Mouse (Mus musculus): ENCODE results near the gene Ubac2. TPM values are rescaled to one million over a fixed set of nuclear protein-coding genes. Genes with fewer than 3 reads are reported as not detected.

Gene Ubac2
- total RNA-seq, 1 experiment, result 41.5 TPM

- 0 out of 4 replicates have a peak, but pooled peaks cover 0 to 2% of the 10 kb centered on the region in 2 experiments for H3K4me1 ChIP-seq (ENCODE audit: control insufficient read depth in 2 of 2, insufficient read depth in 2 of 2, low read length in 2 of 2, poor library complexity in 1 of 2)
- H3K9me3 ChIP-seq (ENCODE audit: control insufficient read depth, insufficient read depth, low read depth, low read length), result no peaks in the 10 kb centered on the region
- no peak overlapping the region for H3K4me3 ChIP-seq (ENCODE audit: insufficient read depth in 1 of 2, low read depth in 1 of 2, low read length in 2 of 2, poor library complexity in 1 of 2, severe bottlenecking in 1 of 2)
- no peak for DNase-seq (ENCODE audit: low read depth, low spot score)
- H3K9ac ChIP-seq (ENCODE audit: insufficient read depth, low read depth, low read length, poor library complexity, severe bottlenecking), result no peak overlapping the region
- no peak overlapping the region for H3K27ac ChIP-seq (ENCODE audit: insufficient read depth, low read depth, low read length, poor library complexity, severe bottlenecking)
- TF ChIP-seq MAFK (IDR thresholded peaks at IDR 0.05; ENCODE audit: insufficient read depth, low read depth, low read length) (no peak), CHD2 (IDR thresholded peaks at IDR 0.05; ENCODE audit: low read depth, low read length) (no peak), ZNF384 (IDR thresholded peaks at IDR 0.05; ENCODE audit: low read depth, low read length) (no peak), HCFC1 (IDR thresholded peaks at IDR 0.05; ENCODE audit: borderline replicate concordance, insufficient read depth, low read length) (no peak), ZC3H11A (IDR thresholded peaks at IDR 0.05; ENCODE audit: borderline replicate concordance, low read depth, low read length) (no peak)
- no peaks in the 10 kb centered on the region for H3K36me3 ChIP-seq (ENCODE audit: control insufficient read depth, insufficient read depth, low read length, poor library complexity, severe bottlenecking)
- in situ Hi-C loops (cut with MboI; ENCODE audit: low sequenced_read_pairs in 2 of 2, unreplicated experiment in 2 of 2), result no loop called here
Measured at GRCm38 (mm10) chr14:121963942-121964335, 85.5 kb downstream of the Ubac2 start.

- no peak for DNase-seq (ENCODE audit: low read depth, low spot score)
- 0 out of 4 replicates have a peak, but pooled peaks cover 0 to 2% of the 10 kb centered on the region in 2 experiments for H3K4me1 ChIP-seq (ENCODE audit: control insufficient read depth in 2 of 2, insufficient read depth in 2 of 2, low read length in 2 of 2, poor library complexity in 1 of 2)
- TF ChIP-seq MAFK (IDR thresholded peaks at IDR 0.05; ENCODE audit: insufficient read depth, low read depth, low read length), result no peak
- no peak for TF ChIP-seq ZC3H11A (IDR thresholded peaks at IDR 0.05; ENCODE audit: borderline replicate concordance, low read depth, low read length)
- TF ChIP-seq HCFC1 (IDR thresholded peaks at IDR 0.05; ENCODE audit: borderline replicate concordance, insufficient read depth, low read length), result no peak
- no peak for TF ChIP-seq ZNF384 (IDR thresholded peaks at IDR 0.05; ENCODE audit: low read depth, low read length)
- TF ChIP-seq CHD2 (IDR thresholded peaks at IDR 0.05; ENCODE audit: low read depth, low read length), result no peak
Measured at GRCm38 (mm10) chr14:121964990-121965389, 86.6 kb downstream of the Ubac2 start, which contains the start of gene Gpr183. Gpr183 (minus strand) TSS chr14:121965195.

GRCm38 (mm10) chr14:121965461-121965860 lies 87.0 kb downstream of the Ubac2 start:
- in situ Hi-C loops (cut with MboI; ENCODE audit: low sequenced_read_pairs in 2 of 2, unreplicated experiment in 2 of 2), result no loop called here
- H3K4me1 ChIP-seq (ENCODE audit: control insufficient read depth in 2 of 2, insufficient read depth in 2 of 2, low read length in 2 of 2, poor library complexity in 1 of 2), result 0 out of 4 replicates have a peak, but pooled peaks cover 0 to 2% of the 10 kb centered on the region in 2 experiments
- no peak overlapping the region for H3K4me3 ChIP-seq (ENCODE audit: insufficient read depth in 1 of 2, low read depth in 1 of 2, low read length in 2 of 2, poor library complexity in 1 of 2, severe bottlenecking in 1 of 2)
- H3K27ac ChIP-seq (ENCODE audit: insufficient read depth, low read depth, low read length, poor library complexity, severe bottlenecking), result no peak overlapping the region
- TF ChIP-seq HCFC1 (IDR thresholded peaks at IDR 0.05; ENCODE audit: borderline replicate concordance, insufficient read depth, low read length) (no peak), ZC3H11A (IDR thresholded peaks at IDR 0.05; ENCODE audit: borderline replicate concordance, low read depth, low read length) (no peak), ZNF384 (IDR thresholded peaks at IDR 0.05; ENCODE audit: low read depth, low read length) (no peak), MAFK (IDR thresholded peaks at IDR 0.05; ENCODE audit: insufficient read depth, low read depth, low read length) (no peak), CHD2 (IDR thresholded peaks at IDR 0.05; ENCODE audit: low read depth, low read length) (no peak)
- H3K36me3 ChIP-seq (ENCODE audit: control insufficient read depth, insufficient read depth, low read length, poor library complexity, severe bottlenecking), result no peaks in the 10 kb centered on the region
- no peak for DNase-seq (ENCODE audit: low read depth, low spot score)
- no peak overlapping the region for H3K9ac ChIP-seq (ENCODE audit: insufficient read depth, low read depth, low read length, poor library complexity, severe bottlenecking)
- H3K9me3 ChIP-seq (ENCODE audit: control insufficient read depth, insufficient read depth, low read depth, low read length), result no peaks in the 10 kb centered on the region

More at GRCm38 (mm10) chr14:121964990-121965389, 86.6 kb downstream of the Ubac2 start, which contains the start of gene Gpr183:
- H3K9ac ChIP-seq (ENCODE audit: insufficient read depth, low read depth, low read length, poor library complexity, severe bottlenecking), result no peak within 1 kb of the TSS
- in situ Hi-C loops (cut with MboI; ENCODE audit: low sequenced_read_pairs in 2 of 2, unreplicated experiment in 2 of 2), result no loop called here
- no peak within 1 kb of the TSS for H3K4me3 ChIP-seq (ENCODE audit: insufficient read depth in 1 of 2, low read depth in 1 of 2, low read length in 2 of 2, poor library complexity in 1 of 2, severe bottlenecking in 1 of 2)
- no peak within 1 kb of the TSS for H3K27ac ChIP-seq (ENCODE audit: insufficient read depth, low read depth, low read length, poor library complexity, severe bottlenecking)
- no peaks in the 10 kb centered on the region for H3K9me3 ChIP-seq (ENCODE audit: control insufficient read depth, insufficient read depth, low read depth, low read length)
- no peaks in the 10 kb centered on the region for H3K36me3 ChIP-seq (ENCODE audit: control insufficient read depth, insufficient read depth, low read length, poor library complexity, severe bottlenecking)

GRCm38 (mm10) chr14:121967095-121967494 lies 88.7 kb downstream of the Ubac2 start:
- in situ Hi-C loops (cut with MboI; ENCODE audit: low sequenced_read_pairs in 2 of 2, unreplicated experiment in 2 of 2), result no loop called here

More at GRCm38 (mm10) chr14:121967095-121967494, 88.7 kb downstream of the Ubac2 start:
- no peak overlapping the region for H3K27ac ChIP-seq (ENCODE audit: insufficient read depth, low read depth, low read length, poor library complexity, severe bottlenecking)
- TF ChIP-seq CHD2 (IDR thresholded peaks at IDR 0.05; ENCODE audit: low read depth, low read length) (no peak), MAFK (IDR thresholded peaks at IDR 0.05; ENCODE audit: insufficient read depth, low read depth, low read length) (no peak), ZC3H11A (IDR thresholded peaks at IDR 0.05; ENCODE audit: borderline replicate concordance, low read depth, low read length) (no peak), HCFC1 (IDR thresholded peaks at IDR 0.05; ENCODE audit: borderline replicate concordance, insufficient read depth, low read length) (no peak), ZNF384 (IDR thresholded peaks at IDR 0.05; ENCODE audit: low read depth, low read length) (no peak)
- no peak for DNase-seq (ENCODE audit: low read depth, low spot score)
- H3K4me1 ChIP-seq (ENCODE audit: control insufficient read depth in 2 of 2, insufficient read depth in 2 of 2, low read length in 2 of 2, poor library complexity in 1 of 2), result no peaks in the 10 kb centered on the region
- no peak overlapping the region for H3K4me3 ChIP-seq (ENCODE audit: insufficient read depth in 1 of 2, low read depth in 1 of 2, low read length in 2 of 2, poor library complexity in 1 of 2, severe bottlenecking in 1 of 2)
- no peak overlapping the region for H3K9ac ChIP-seq (ENCODE audit: insufficient read depth, low read depth, low read length, poor library complexity, severe bottlenecking)
- no peaks in the 10 kb centered on the region for H3K36me3 ChIP-seq (ENCODE audit: control insufficient read depth, insufficient read depth, low read length, poor library complexity, severe bottlenecking)
- H3K9me3 ChIP-seq (ENCODE audit: control insufficient read depth, insufficient read depth, low read depth, low read length), result no peaks in the 10 kb centered on the region

Measured in ES-E14 (cell line).